Mouse (Mus musculus): ENCODE measurements around the gene Fhl3.
A peak's percentile ranks its signal among the peaks of the same experiment; 100 is the strongest.

DNA sequence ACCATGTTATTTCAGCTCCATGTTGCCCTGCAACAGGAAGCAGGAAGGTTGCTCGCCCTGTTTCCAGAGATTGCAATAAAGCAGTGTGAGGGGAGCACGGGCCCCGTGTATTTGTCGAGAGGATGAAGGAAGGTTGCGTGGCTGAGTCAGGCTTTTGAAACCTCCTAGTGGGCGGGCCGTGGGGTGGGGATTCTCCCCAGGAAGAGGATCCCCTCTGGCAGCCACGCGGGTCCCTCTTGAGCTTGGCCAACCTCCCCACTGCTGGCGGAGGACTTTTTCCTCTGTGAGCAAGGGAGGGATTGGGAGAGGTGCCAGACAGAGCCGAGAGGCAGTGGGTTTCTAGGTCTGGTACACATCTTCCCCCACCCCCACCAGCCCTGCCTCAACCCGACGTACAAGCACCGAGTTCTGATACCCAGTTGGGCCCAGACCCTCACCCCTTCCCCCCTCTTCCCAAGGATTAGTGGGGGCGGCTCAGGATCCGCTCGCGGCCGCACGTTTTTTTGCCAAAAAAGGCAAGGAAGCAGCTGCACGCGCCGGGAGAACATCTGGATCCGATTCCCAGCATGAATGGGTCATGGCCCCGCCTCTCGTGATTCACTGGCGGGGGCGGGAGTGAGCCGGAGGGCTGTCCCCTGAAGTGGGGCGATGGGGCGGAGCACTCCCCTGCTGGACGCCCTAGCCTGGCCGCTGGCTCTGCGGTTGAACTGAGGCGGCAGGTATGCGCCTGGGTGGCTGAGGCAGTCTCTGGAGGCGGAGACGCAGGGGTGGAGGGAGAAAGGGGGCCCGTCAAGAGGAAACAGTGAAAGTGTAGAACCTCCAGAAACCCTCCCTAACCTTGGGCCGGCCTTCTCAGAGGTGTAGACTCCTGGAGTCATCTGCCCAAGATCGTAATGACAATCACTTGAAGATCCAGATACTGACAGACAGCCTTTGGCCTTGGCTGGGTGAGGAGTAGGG is 8.3 kb downstream of the Fhl3 start:
- TF ChIP-seq EP300 (IDR thresholded peaks at IDR 0.05) (0 out of 2 replicates have a peak, but pooled peaks have one; percentile 48), CTCF (IDR thresholded peaks at IDR 0.05) (peak; percentile 57)
